Mouse (Mus musculus): ENCODE results near the gene Yif1a. TPM values are rescaled to one million over a fixed set of nuclear protein-coding genes. Genes with fewer than 3 reads are reported as not detected.

Gene Yif1a
- polyA plus RNA-seq, 1 experiment from 2014 or later = 111 TPM

Other genes starting within 250 kb of the Yif1a start
- 48.8 and 49.3 TPM in 2 replicates for gene Ccs, start 249.2 kb upstream of the Yif1a start, polyA plus RNA-seq (2014; fragmentation: Nextera tagmentation; extraction: Ambion mirVana)
- gene Ccdc87, start 249.2 kb upstream of the Yif1a start, polyA plus RNA-seq (2014; fragmentation: Nextera tagmentation; extraction: Ambion mirVana) = 0.17 TPM in 1 of 2 replicates, not detected in the other
- gene Ctsf, start 233.4 kb upstream of the Yif1a start, polyA plus RNA-seq (2014; fragmentation: Nextera tagmentation; extraction: Ambion mirVana) = 24.0 and 24.9 TPM in 2 replicates
- 0.87 and 1.4 TPM in 2 replicates for gene Actn3, start 210.6 kb upstream of the Yif1a start, polyA plus RNA-seq (2014; fragmentation: Nextera tagmentation; extraction: Ambion mirVana)
- 9.7 and 10.9 TPM in 2 replicates for gene Zdhhc24, start 209.9 kb upstream of the Yif1a start, polyA plus RNA-seq (2014; fragmentation: Nextera tagmentation; extraction: Ambion mirVana)
- gene Bbs1, start 181.9 kb upstream of the Yif1a start, polyA plus RNA-seq (2014; fragmentation: Nextera tagmentation; extraction: Ambion mirVana) = 3.2 and 5.2 TPM in 2 replicates
- 109 and 116 TPM in 2 replicates for gene Dpp3, start 160.3 kb upstream of the Yif1a start, polyA plus RNA-seq (2014; fragmentation: Nextera tagmentation; extraction: Ambion mirVana)
- gene Peli3, start 145.4 kb upstream of the Yif1a start, polyA plus RNA-seq (2014; fragmentation: Nextera tagmentation; extraction: Ambion mirVana) = 2.2 and 2.5 TPM in 2 replicates
- 119 and 127 TPM in 2 replicates for gene Mrpl11, start 126.4 kb upstream of the Yif1a start, polyA plus RNA-seq (2014; fragmentation: Nextera tagmentation; extraction: Ambion mirVana)
- 0.31 and 0.42 TPM in 2 replicates for gene Npas4, start 98.2 kb upstream of the Yif1a start, polyA plus RNA-seq (2014; fragmentation: Nextera tagmentation; extraction: Ambion mirVana)
- gene Slc29a2, start 64.7 kb upstream of the Yif1a start, polyA plus RNA-seq (2014; fragmentation: Nextera tagmentation; extraction: Ambion mirVana) = 6.8 and 7.0 TPM in 2 replicates
- 39.1 and 45.2 TPM in 2 replicates for gene B4gat1, start 49.7 kb upstream of the Yif1a start, polyA plus RNA-seq (2014; fragmentation: Nextera tagmentation; extraction: Ambion mirVana)
- gene AC124502.3, start 49.6 kb upstream of the Yif1a start, polyA plus RNA-seq (2014; fragmentation: Nextera tagmentation; extraction: Ambion mirVana) = 1.1 and 1.6 TPM in 2 replicates
- gene Brms1, start 47.2 kb upstream of the Yif1a start, polyA plus RNA-seq (2014; fragmentation: Nextera tagmentation; extraction: Ambion mirVana) = 49.6 and 50.8 TPM in 2 replicates
- gene Rin1, start 38.1 kb upstream of the Yif1a start, polyA plus RNA-seq (2014; fragmentation: Nextera tagmentation; extraction: Ambion mirVana) = 2.6 and 3.8 TPM in 2 replicates
- gene Cd248, start 20.5 kb upstream of the Yif1a start, polyA plus RNA-seq (2014; fragmentation: Nextera tagmentation; extraction: Ambion mirVana) = 69.8 and 70.2 TPM in 2 replicates
- 7.1 and 8.2 TPM in 2 replicates for gene Tmem151a, start 3.0 kb upstream of the Yif1a start, polyA plus RNA-seq (2014; fragmentation: Nextera tagmentation; extraction: Ambion mirVana)
- gene Cnih2, start 10.0 kb downstream of the Yif1a start, polyA plus RNA-seq (2014; fragmentation: Nextera tagmentation; extraction: Ambion mirVana) = 22.3 and 22.9 TPM in 2 replicates
- gene Rab1b, start 18.5 kb downstream of the Yif1a start, polyA plus RNA-seq (2014; fragmentation: Nextera tagmentation; extraction: Ambion mirVana) = 246 and 252 TPM in 2 replicates
- 16.8 and 19.0 TPM in 2 replicates for gene Klc2, start 30.0 kb downstream of the Yif1a start, polyA plus RNA-seq (2014; fragmentation: Nextera tagmentation; extraction: Ambion mirVana)
- 22.9 and 23.4 TPM in 2 replicates for gene Pacs1, start 184.6 kb downstream of the Yif1a start, polyA plus RNA-seq (2014; fragmentation: Nextera tagmentation; extraction: Ambion mirVana)
- gene Sf3b2, start 206.9 kb downstream of the Yif1a start, polyA plus RNA-seq (2014; fragmentation: Nextera tagmentation; extraction: Ambion mirVana) = 321 and 334 TPM in 2 replicates
- gene Gal3st3, start 209.8 kb downstream of the Yif1a start, polyA plus RNA-seq (2014; fragmentation: Nextera tagmentation; extraction: Ambion mirVana) = 2.9 and 3.3 TPM in 2 replicates
- not detected in 2 replicates for gene Catsper1, start 247.2 kb downstream of the Yif1a start, polyA plus RNA-seq (2014; fragmentation: Nextera tagmentation; extraction: Ambion mirVana)